Mouse (Mus musculus) thymus, adult 2 months (tissue): ENCODE measurements around the gene Zdhhc9. TPM values are rescaled to one million over a fixed set of nuclear protein-coding genes. Genes with fewer than 3 reads are reported as not detected.

Experiments
- DNase-seq: peaks from one replicate; pipeline ENCODE4 v3.0.0; 2021
- H3K27ac ChIP-seq: fragments of 200-500 bp; 2 replicates; pipeline ENCODE4 v1.5.1; 2012; ENCODE audit warnings: low read length, control low read depth; ENCODE audit not compliant: control insufficient read depth, insufficient read depth
- H3K27me3 ChIP-seq: fragments of 200-500 bp; 2 replicates; pipeline ENCODE4 v1.6.1; 2012; ENCODE audit warnings: mild to moderate bottlenecking, low read length, moderate library complexity, mixed read lengths; ENCODE audit not compliant: control insufficient read depth, insufficient read depth
- H3K36me3 ChIP-seq: fragments of 200-500 bp; 2 replicates; pipeline ENCODE4 v1.6.1; 2012; ENCODE audit warnings: mild to moderate bottlenecking, low read length, moderate library complexity; ENCODE audit not compliant: control insufficient read depth, insufficient read depth
- H3K4me1 ChIP-seq: fragments of 200-500 bp; replicated peaks from 2 replicates; pipeline ENCODE4 v1.6.1; 2012; ENCODE audit warnings: low read length; ENCODE audit not compliant: control insufficient read depth, insufficient read depth
- H3K4me3 ChIP-seq: fragments of 200-500 bp; 2 replicates; pipeline ENCODE4 v1.5.1; 2012; ENCODE audit warnings: mild to moderate bottlenecking, low read length, control low read depth, moderate library complexity; ENCODE audit not compliant: control insufficient read depth, insufficient read depth
- CTCF ChIP-seq: fragments of 200-500 bp; IDR thresholded peaks from 2 replicates; pipeline ENCODE4 v1.5.1; 2012; ENCODE audit warnings: mild to moderate bottlenecking, control low read depth, low read length, moderate library complexity, borderline replicate concordance; ENCODE audit not compliant: control insufficient read depth, poor library complexity, insufficient read depth; ENCODE audit errors: extremely low read depth
- POLR2A ChIP-seq: fragments of 200-500 bp; IDR thresholded peaks from 2 replicates; pipeline ENCODE4 v1.6.1; 2012; ENCODE audit warnings: mild to moderate bottlenecking, low read length, control low read depth, moderate library complexity; ENCODE audit not compliant: control insufficient read depth, poor library complexity, insufficient read depth; ENCODE audit errors: extremely low read depth
- WGBS: fragments of 180-500 bp; shearing (Covaris S2); methylation state at CpG from one replicate; pipeline ENCODE4 v1.1.7; 2018; 5-methylcytosine and 5-hydroxymethylcytosine counted together
- polyA plus RNA-seq: library from polyadenylated mRNA; depleted of rRNA; stranded (reverse); fragments of >200 nt; gene quantifications from 2 replicates; pipeline ENCODE4 v1.2.3, GENCODE M21; 2012

The Zdhhc9 gene
- polyA plus RNA-seq, 1 experiment: 25.7 TPM

DNA sequence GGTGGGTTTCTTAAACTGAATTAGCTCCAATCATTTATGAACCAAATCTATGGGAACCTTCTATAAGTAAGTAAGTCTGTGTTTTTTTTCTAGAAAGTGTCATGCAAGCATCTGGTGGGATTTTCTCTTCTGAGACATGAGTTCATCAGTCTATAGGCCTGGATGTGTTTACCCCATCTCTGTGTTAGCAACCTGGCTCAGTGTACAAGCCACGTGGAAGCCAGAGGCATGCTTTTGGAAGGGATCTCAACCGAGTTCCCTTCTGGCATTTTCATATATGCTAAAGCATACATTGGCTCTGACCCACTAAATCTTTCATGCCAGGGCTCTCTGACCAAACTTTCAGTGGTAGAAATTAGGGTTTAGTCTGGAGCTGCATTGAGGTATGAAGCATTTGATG, 54.7 kb downstream of the Zdhhc9 start:
- 66% methylated on average over 2 of the region's 2 CpGs for WGBS
- TF ChIP-seq POLR2A (no peak), CTCF (no peak)
- Histone ChIP-seq H3K4me1 (peaks cover 25% of the 10 kb centered on the region), H3K27ac (no peak overlapping the region), H3K4me3 (no peak overlapping the region), H3K36me3 (peaks cover 85% of the 10 kb centered on the region), H3K27me3 (no peaks in the 10 kb centered on the region)
- DNase-seq: no peak

DNA sequence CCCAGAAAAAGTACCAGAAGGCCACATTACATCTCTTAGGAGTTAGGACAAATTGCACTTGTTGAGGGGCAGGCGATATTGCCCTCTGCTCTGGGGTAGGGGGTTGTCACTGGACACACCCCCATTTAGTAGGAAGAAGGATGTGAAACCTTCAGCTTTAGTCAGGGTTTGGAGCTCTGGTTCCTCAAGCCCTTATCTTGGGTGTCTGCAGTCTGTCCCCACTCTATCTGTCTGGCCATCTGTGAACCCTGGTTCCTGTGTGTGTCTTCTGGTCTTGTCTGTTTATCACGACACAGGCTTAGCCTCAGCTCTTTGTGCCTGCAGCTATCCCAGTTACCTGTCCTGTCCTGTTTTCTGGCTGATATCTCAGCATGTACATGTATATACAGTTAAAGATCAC, 55.3 kb downstream of the Zdhhc9 start:
- Histone ChIP-seq H3K27me3 (no peaks in the 10 kb centered on the region), H3K4me3 (no peak overlapping the region), H3K4me1 (peaks cover 25% of the 10 kb centered on the region), H3K36me3 (peaks cover 84% of the 10 kb centered on the region), H3K27ac (peak overlapping the region; percentile 11; the same call in 1 of the 2 replicates)
- WGBS: 48% methylated on average over 2 of the region's 2 CpGs
- no peak for TF ChIP-seq POLR2A
- no peak for TF ChIP-seq CTCF
- no peak for DNase-seq

DNA sequence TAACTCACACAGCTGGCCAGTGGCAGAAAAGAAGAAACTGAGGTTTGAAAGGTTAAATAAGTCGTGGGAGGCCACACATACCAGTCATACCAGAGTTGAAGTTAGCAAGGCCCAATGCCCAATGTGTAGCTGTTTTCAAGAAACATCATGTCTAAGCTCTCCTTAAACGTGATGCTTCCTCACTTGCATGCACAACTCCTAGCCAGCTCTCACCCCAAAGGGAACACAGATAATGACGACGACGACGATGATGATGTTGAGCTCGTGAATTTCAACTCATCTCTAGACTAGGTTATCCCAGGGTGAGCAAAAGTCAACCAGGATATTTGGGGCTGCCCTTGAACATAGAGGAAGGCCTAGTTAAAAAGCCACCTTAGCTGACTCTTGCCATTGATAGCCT, 56.6 kb downstream of the Zdhhc9 start:
- 58% methylated on average over 7 of the region's 7 CpGs for WGBS
- no peak overlapping the region for H3K27ac ChIP-seq
- DNase-seq: no peak
- H3K4me1 ChIP-seq: peaks cover 25% of the 10 kb centered on the region
- no peak for TF ChIP-seq POLR2A
- no peak for TF ChIP-seq CTCF
- H3K36me3 ChIP-seq: peaks cover 75% of the 10 kb centered on the region
- H3K27me3 ChIP-seq: no peaks in the 10 kb centered on the region
- H3K4me3 ChIP-seq: no peak overlapping the region

DNA sequence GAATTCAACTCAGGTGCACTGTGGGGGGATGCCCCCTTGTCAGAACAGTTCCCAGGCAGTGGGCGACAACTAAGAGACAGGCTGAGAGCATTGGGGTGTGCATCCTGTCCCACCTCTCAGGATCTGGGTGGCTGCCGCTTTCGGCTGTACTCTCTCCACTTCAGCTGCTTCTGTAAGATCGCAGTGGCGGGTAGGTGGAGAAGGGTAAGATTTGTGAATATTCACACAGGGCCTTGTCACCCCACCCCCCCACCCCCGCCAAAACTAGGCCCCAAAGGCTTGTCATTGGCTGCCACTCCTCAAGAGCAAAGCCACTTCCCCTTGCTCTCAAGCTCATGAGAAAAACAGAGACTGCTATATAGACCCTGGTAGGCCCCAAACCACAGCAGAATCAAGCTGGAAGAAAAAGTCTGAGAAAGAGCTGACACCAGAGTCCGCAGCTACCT, 60.9 kb downstream of the Zdhhc9 start:
- Histone ChIP-seq H3K36me3 (peaks cover 33% of the 10 kb centered on the region), H3K4me1 (peaks cover 25% of the 10 kb centered on the region), H3K4me3 (peak overlapping the region; percentile 93), H3K27me3 (no peaks in the 10 kb centered on the region), H3K27ac (peak overlapping the region; percentile 95)
- peak; percentile 63 for DNase-seq
- no peak for TF ChIP-seq CTCF
- TF ChIP-seq POLR2A: no peak
- WGBS: 2% methylated on average over 7 of the region's 7 CpGs

DNA sequence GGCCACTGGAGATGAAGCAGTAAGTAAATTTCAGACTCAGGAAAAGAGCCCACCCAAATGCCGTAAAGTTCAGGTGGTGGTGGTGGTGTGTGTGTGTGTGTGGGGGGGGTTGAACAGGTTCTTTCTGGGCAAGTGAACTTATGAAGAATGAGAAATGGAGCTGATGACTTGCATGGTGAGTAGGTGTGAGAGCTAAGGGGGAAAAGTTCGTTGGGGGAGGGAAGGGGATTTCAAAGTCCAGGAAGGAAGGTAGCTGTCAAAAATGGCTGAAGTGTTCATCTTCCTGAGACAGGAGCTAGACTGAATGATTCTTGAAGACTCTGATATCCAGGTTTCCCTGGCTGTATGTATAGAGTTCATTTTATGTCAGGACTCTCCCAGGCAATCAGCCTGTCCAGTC, 61.5 kb downstream of the Zdhhc9 start:
- 4% methylated on average over 2 of the region's 2 CpGs for WGBS
- no peak for DNase-seq
- TF ChIP-seq POLR2A (no peak), CTCF (no peak)
- H3K27me3 ChIP-seq: no peaks in the 10 kb centered on the region
- peaks cover 23% of the 10 kb centered on the region for H3K4me1 ChIP-seq
- peak overlapping the region; percentile 93 for H3K4me3 ChIP-seq
- H3K27ac ChIP-seq: peak overlapping the region; percentile 95
- H3K36me3 ChIP-seq: peaks cover 28% of the 10 kb centered on the region

DNA sequence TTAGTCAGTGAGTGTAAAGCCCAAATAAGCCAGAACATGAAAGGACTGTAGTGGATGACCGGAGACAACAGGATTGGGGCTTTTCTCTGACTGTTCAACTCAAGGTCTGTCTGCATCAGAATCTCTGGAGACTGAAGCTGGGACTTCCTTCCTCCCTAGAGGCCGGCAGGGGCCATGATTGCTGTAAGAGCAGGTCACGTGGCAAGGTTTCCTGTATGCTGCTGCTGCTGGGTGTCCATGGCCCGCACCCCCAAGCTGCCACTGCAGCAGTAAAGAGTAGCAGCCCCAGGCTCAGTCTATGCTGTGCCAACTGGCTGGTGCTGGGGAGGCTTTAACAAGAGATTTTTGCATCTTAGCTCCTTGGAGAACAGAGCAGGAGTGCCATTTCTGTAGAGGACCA, 62.4 kb downstream of the Zdhhc9 start, which contains the start of gene Sash3:
Gene Sash3 (plus strand): TSS at position 175 of the 400 bp plus-strand sequence.
- Histone ChIP-seq H3K4me3 (peak within 1 kb of the TSS; percentile 93), H3K27me3 (no peaks in the 10 kb centered on the region), H3K36me3 (peaks cover 22% of the 10 kb centered on the region), H3K4me1 (peaks cover 27% of the 10 kb centered on the region), H3K27ac (peak within 1 kb of the TSS; percentile 95)
- WGBS: 3% methylated on average over 4 of the region's 4 CpGs
- DNase-seq: peak; percentile 77
- TF ChIP-seq CTCF (no peak), POLR2A (no peak)

DNA sequence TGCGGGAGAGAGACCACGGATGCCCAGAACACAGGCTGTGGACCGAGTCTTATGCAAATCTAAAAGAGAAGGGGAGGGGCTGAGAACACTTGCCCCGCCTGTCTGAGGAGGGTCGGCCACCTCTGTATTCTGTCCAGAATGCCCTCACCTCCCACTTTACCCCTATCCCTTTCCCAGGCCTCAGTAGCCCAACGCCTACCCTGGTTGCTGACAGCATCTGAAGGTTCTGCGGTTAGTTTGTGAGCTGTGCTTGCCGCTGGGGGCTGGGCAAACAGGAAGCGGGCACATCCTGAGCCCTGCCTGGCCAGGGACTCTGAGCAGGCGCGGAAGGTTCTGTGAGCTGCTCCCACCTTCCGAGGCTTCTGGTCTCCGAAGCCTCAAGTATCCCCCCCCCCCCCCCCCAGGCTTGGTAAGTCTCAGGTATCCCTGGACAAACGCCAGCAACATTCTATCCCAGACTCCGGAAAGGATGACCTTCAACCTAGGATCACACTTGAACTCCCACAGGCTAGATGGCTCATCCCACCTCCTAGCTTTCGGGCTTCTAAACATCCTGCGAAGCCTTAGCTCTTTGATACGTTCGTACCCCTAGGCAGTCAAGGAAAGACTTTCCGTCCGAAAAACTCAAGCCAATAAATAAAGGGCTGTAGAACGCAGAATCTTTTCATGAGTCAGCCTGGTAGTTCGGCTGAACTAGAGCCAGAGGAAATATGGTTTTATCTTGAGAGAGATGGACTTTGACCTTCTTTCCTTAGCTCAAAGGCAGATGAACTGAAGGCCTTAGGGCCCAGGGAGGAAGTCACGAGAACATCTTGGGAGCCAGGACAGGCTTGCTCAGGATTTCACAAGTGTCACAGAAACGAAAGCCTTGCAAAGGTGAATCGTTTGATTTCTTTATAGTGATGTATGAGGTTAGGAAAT, 65.0 kb downstream of the Zdhhc9 start:
- H3K27me3 ChIP-seq: no peaks in the 10 kb centered on the region
- H3K36me3 ChIP-seq: peaks cover 7% of the 10 kb centered on the region
- DNase-seq: peak; percentile 75
- TF ChIP-seq CTCF (no peak), POLR2A (no peak)
- H3K4me3 ChIP-seq: peak overlapping the region; percentile 56
- 2% methylated on average over 22 of the region's 26 CpGs for WGBS
- H3K27ac ChIP-seq: peak overlapping the region; percentile 100
- peaks cover 40% of the 10 kb centered on the region for H3K4me1 ChIP-seq
